Comparison of ENCODE assay signal across 10 mouse cellular contexts in genomic region chr11:61653568-61653967, GRCm38 (mm10). TPM values are rescaled to one million over a fixed set of nuclear protein-coding genes. Genes with fewer than 3 reads are reported as not detected.
DNase-seq lines count a peak whose midpoint lies in the region; ATAC-seq and TF ChIP-seq lines count a peak whose summit lies in the region.
"Had no signal": no experiment of that assay in that cellular context is flagged by ENCODE, and none has a peak within 500 bp of the region (broad histone marks: within the 10 kb centered on the region; RNA-seq: fewer than 3 reads in every experiment).

No protein-coding gene starts in this region.

- 0 out of 2 replicates have a peak overlapping the region, but pooled peaks have one; percentile 20 for H3K4me3 ChIP-seq in heart, embryonic 11.5 days (ENCODE audit: low read depth, low read length)
- peak overlapping the region; percentile 26; the same call in 1 of the 2 replicates for H3K4me3 ChIP-seq in left cerebral cortex, adult 2 months
- peak overlapping the region; percentile 68 for H3K4me3 ChIP-seq in G1E (ENCODE audit: low read depth, low read length)
- peak overlapping the region; percentile 34 for H3K4me3 ChIP-seq in liver, embryonic 11.5 days (ENCODE audit: low read depth, low read length)

- peak overlapping the region; percentile 44 for H3K4me2 ChIP-seq in heart, embryonic 11.5 days
- H3K4me2 ChIP-seq in liver, embryonic 11.5 days, result peak overlapping the region; percentile 41

- H3K9ac ChIP-seq in heart, embryonic 11.5 days (ENCODE audit: low read depth, low read length), result no peak overlapping the region
- no peak overlapping the region for H3K9ac ChIP-seq in liver, embryonic 11.5 days (ENCODE audit: low read depth, low read length)

- no peaks in the 10 kb centered on the region for H3K9me3 ChIP-seq in heart, embryonic 11.5 days (replicated peaks; ENCODE audit: control insufficient read depth, low read length)
- no peaks in the 10 kb centered on the region for H3K9me3 ChIP-seq in G1E (replicated peaks)
- H3K9me3 ChIP-seq in liver, embryonic 11.5 days (ENCODE audit: control insufficient read depth, low read length), result no peaks in the 10 kb centered on the region

- no peak for ATAC-seq in heart, embryonic 11.5 days (replicated peaks; ENCODE audit: insufficient number of reproducible peaks, low FRiP score, low TSS enrichment)
- no peak for ATAC-seq in G1E (ENCODE audit: extremely low read depth, insufficient number of reproducible peaks, low FRiP score, poor library complexity, severe bottlenecking)
- no peak for ATAC-seq in liver, embryonic 11.5 days (replicated peaks; ENCODE audit: low FRiP score)

- TF ChIP-seq CTCF in left cerebral cortex, adult 2 months (IDR thresholded peaks at IDR 0.05), result no peak
- no peak for TF ChIP-seq CTCF in G1E (IDR thresholded peaks at IDR 0.05; ENCODE audit: low read depth, low read length)

- no peaks in the 10 kb centered on the region for H3K36me3 ChIP-seq in heart, embryonic 11.5 days (ENCODE audit: control insufficient read depth, insufficient read depth, low read length)
- peaks cover 3% of the 10 kb centered on the region for H3K36me3 ChIP-seq in G1E (replicated peaks)
- H3K36me3 ChIP-seq in liver, embryonic 11.5 days (ENCODE audit: control insufficient read depth, insufficient read depth, low read length), result no peaks in the 10 kb centered on the region

- intact Hi-C loops in left cerebral cortex, adult 2 months (cut with DNase I), result no loop called here
- intact Hi-C loops in left cerebral cortex, postnatal 10 days (cut with DNase I), result no loop called here

- H3K27me3 ChIP-seq in heart, embryonic 11.5 days (ENCODE audit: control insufficient read depth, insufficient read depth, low read length), result no peaks in the 10 kb centered on the region
- H3K27me3 ChIP-seq in G1E (ENCODE audit: insufficient read depth, low read length), result peaks cover 16% of the 10 kb centered on the region
- no peaks in the 10 kb centered on the region for H3K27me3 ChIP-seq in liver, embryonic 11.5 days (replicated peaks; ENCODE audit: control insufficient read depth, insufficient read depth, low read length)

- no peak overlapping the region for H3K27ac ChIP-seq in heart, embryonic 11.5 days (ENCODE audit: low read depth, low read length)
- peak overlapping the region; percentile 47; the same call in 1 of the 2 replicates for H3K27ac ChIP-seq in left cerebral cortex, adult 2 months
- H3K27ac ChIP-seq in liver, embryonic 11.5 days (ENCODE audit: low read depth, low read length), result no peak overlapping the region

- H3K4me1 ChIP-seq in heart, embryonic 11.5 days (ENCODE audit: control insufficient read depth, insufficient read depth, low read length), result no peaks in the 10 kb centered on the region
- peaks cover 16% of the 10 kb centered on the region for H3K4me1 ChIP-seq in G1E (ENCODE audit: insufficient read depth, low read depth, low read length)
- no peaks in the 10 kb centered on the region for H3K4me1 ChIP-seq in liver, embryonic 11.5 days (replicated peaks; ENCODE audit: control insufficient read depth, insufficient read depth, low read length)

- 67% methylated on average over 2 of the region's 2 CpGs for WGBS in heart, embryonic 11.5 days (ENCODE audit: insufficient replicate concordance)
- 51% methylated on average over 2 of the region's 2 CpGs for WGBS in liver, embryonic 11.5 days

- no peak for DNase-seq in heart, adult 11 months
- no peak for DNase-seq in left cerebral cortex, adult 2 months (ENCODE audit: extremely low spot score in 1 of 2, low spot score in 2 of 2)
- no peak for DNase-seq in left cerebral cortex, postnatal 10 days (ENCODE audit: extremely low spot score in 1 of 2, low spot score in 2 of 2)
- DNase-seq in G1E (ENCODE audit: low spot score), result no peak
- no peak for DNase-seq in liver, embryonic 11.5 days (ENCODE audit: low spot score)
- DNase-seq in natural killer cell, adult 2 months (ENCODE audit: low spot score in 2 of 2), result no peak
- no peak for DNase-seq in thymus, postnatal 25 days
- DNase-seq: retina, postnatal 1 day had no signal

RNA-seq across cellular contexts. Expression of gene Grap, which starts 0.5 kb away (rescaled TPM):
- polyA plus RNA-seq in heart, embryonic 11.5 days (2014; fragmentation: Nextera tagmentation; extraction: Ambion mirVana), result 7.3 and 8.9 TPM in 2 replicates
- 1 to 10 TPM; 4.1 TPM for total RNA-seq in left cerebral cortex, adult 2 months (2021)
- total RNA-seq in left cerebral cortex, postnatal 10 days (2021), result 1 to 10 TPM; 6.9 to 7.3 TPM
- total RNA-seq in G1E (2014; fragmentation: Nextera tagmentation) (4.3 and 6.7 TPM in 2 replicates), G1E (2017) (7.2 and 12.3 TPM in 2 replicates)
- 10.0 and 11.6 TPM in 2 replicates for polyA plus RNA-seq in G1E (2012)
- polyA plus RNA-seq in liver, embryonic 11.5 days (2014; fragmentation: Nextera tagmentation; extraction: Ambion mirVana), result 9.5 and 9.9 TPM in 2 replicates

RNA-seq across cellular contexts. Expression of gene Fam83g, which starts 30.3 kb away (rescaled TPM):
- 1.6 and 2.0 TPM in 2 replicates for polyA plus RNA-seq in heart, embryonic 11.5 days (2014; fragmentation: Nextera tagmentation; extraction: Ambion mirVana)
- under 1 TPM in 1 of 2 experiments, not detected in 1; 0.09 TPM for total RNA-seq in left cerebral cortex, adult 2 months (2021)
- under 1 TPM; 0.06 to 0.09 TPM for total RNA-seq in left cerebral cortex, postnatal 10 days (2021)
- total RNA-seq in G1E (2014; fragmentation: Nextera tagmentation) (not detected in 2 replicates), G1E (2017) (0.05 TPM in 1 of 2 replicates, not detected in the other)
- polyA plus RNA-seq in G1E (2012), result not detected in 2 replicates
- polyA plus RNA-seq in liver, embryonic 11.5 days (2014; fragmentation: Nextera tagmentation; extraction: Ambion mirVana), result 5.0 and 5.5 TPM in 2 replicates
- polyA plus RNA-seq: C2C12 had no signal
